Mouse (Mus musculus): ENCODE results near the gene Cyb561d1. TPM values are rescaled to one million over a fixed set of nuclear protein-coding genes. Genes with fewer than 3 reads are reported as not detected.
A peak's percentile ranks its signal among the peaks of the same experiment; 100 is the strongest.

Gene Cyb561d1
- polyA plus RNA-seq, 1 experiment from 2014 or later, result 2.3 TPM

DNA sequence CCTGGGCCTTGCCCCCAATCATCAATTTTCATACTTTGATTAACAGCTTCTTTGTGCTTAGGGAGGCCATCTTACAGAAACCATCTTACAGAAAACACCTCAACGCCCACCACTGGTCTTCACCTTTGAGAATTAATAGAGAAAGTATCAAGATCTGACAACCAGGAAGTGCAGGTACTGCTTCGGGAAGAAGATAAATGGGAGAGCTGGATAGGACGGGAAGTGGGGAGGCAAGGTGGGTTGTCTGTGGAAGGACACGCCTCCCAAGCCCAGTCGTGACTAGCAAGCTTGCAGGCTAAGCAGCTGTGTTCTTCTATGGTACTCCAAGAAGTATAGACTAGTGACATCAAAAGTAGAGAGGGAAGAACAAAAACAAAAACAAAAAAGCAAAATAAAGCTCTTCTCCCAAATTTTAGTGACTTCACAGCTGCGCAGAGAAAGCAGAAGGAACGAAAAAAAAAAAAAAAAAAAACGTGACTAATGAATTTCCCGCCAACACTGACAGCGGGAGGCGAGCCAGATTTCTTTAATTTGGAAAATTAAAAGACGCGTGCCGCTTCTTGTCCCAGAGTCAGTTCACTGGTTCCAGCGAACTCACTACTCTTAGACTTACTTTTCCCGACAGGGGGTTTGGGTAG lies 15.4 kb downstream of the Cyb561d1 start:
- no peaks in the 10 kb centered on the region for H3K9me3 ChIP-seq (ENCODE audit: control insufficient read depth, low read length)
- no peaks in the 10 kb centered on the region for H3K36me3 ChIP-seq (ENCODE audit: control insufficient read depth, insufficient read depth, low read length)
- H3K4me2 ChIP-seq, result peak overlapping the region; percentile 94
- DNase-seq (ENCODE audit: low spot score) (no peak), ATAC-seq (replicated peaks; ENCODE audit: low FRiP score) (no peak)
- peak overlapping the region; percentile 55; the same call in 1 of the 2 replicates for H3K9ac ChIP-seq (ENCODE audit: low read depth, low read length)
- 3% methylated on average over 16 of the region's 16 CpGs for WGBS
- H3K4me1 ChIP-seq (replicated peaks; ENCODE audit: control insufficient read depth, insufficient read depth, low read length), result no peaks in the 10 kb centered on the region
- H3K27me3 ChIP-seq (replicated peaks; ENCODE audit: control insufficient read depth, insufficient read depth, low read length), result peaks cover 21% of the 10 kb centered on the region
- peak overlapping the region; percentile 68 for H3K4me3 ChIP-seq (ENCODE audit: low read depth, low read length)
- no peak overlapping the region for H3K27ac ChIP-seq (ENCODE audit: low read depth, low read length)

DNA sequence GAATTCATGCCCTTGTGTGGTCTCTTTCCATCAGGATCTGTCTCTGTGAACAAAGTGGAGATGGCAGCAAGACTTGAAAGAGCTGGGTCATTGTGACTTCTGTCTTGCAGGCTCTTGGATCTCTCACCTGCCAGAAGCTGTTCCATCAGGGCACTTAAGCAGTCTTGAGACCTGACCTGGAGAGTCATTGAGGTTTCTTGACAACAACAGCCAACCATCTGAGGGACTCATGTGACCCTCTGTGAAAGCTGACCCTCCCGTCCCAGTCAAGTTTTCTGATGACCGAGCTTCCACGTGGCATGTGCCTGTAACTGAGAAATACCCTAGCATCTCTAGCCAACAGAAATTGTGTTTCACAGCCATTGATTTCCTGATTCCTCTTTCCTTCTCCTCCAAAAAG lies 16.3 kb downstream of the Cyb561d1 start:
- H3K4me3 ChIP-seq (ENCODE audit: low read depth, low read length), result no peak overlapping the region
- DNase-seq (ENCODE audit: low spot score) (no peak), ATAC-seq (replicated peaks; ENCODE audit: low FRiP score) (no peak)
- 68% methylated on average over 3 of the region's 3 CpGs for WGBS
- H3K4me2 ChIP-seq, result no peak overlapping the region
- H3K27me3 ChIP-seq (replicated peaks; ENCODE audit: control insufficient read depth, insufficient read depth, low read length), result peaks cover 21% of the 10 kb centered on the region
- no peaks in the 10 kb centered on the region for H3K4me1 ChIP-seq (replicated peaks; ENCODE audit: control insufficient read depth, insufficient read depth, low read length)
- no peaks in the 10 kb centered on the region for H3K9me3 ChIP-seq (ENCODE audit: control insufficient read depth, low read length)
- H3K36me3 ChIP-seq (ENCODE audit: control insufficient read depth, insufficient read depth, low read length), result no peaks in the 10 kb centered on the region
- H3K27ac ChIP-seq (ENCODE audit: low read depth, low read length), result no peak overlapping the region
- no peak overlapping the region for H3K9ac ChIP-seq (ENCODE audit: low read depth, low read length)

DNA sequence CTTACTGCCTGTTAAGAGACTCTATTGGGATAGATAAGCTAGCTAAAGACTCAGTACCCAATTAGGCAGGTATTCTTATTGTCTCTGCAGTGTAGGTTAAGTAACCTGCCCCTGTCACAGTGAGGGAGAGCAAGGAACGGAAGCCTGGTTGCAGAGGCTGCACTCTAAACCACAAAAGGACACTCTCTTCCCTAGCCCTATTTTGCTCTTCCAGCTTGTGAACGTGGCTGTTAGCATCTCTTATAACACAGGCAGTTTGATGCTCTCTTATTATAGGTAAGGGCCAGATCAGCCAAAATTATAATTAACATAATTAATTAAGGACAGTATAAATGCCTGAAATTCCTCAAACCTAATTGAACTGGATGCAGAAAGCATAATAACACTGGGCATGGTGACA lies 20.5 kb downstream of the Cyb561d1 start:
- Histone ChIP-seq H3K9ac (ENCODE audit: low read depth, low read length) (no peak overlapping the region), H3K4me3 (ENCODE audit: low read depth, low read length) (no peak overlapping the region), H3K9me3 (ENCODE audit: control insufficient read depth, low read length) (no peaks in the 10 kb centered on the region), H3K4me2 (no peak overlapping the region), H3K4me1 (replicated peaks; ENCODE audit: control insufficient read depth, insufficient read depth, low read length) (no peaks in the 10 kb centered on the region), H3K27me3 (replicated peaks; ENCODE audit: control insufficient read depth, insufficient read depth, low read length) (peaks cover 6% of the 10 kb centered on the region; the same call in 1 of the 2 replicates), H3K36me3 (ENCODE audit: control insufficient read depth, insufficient read depth, low read length) (no peaks in the 10 kb centered on the region), H3K27ac (ENCODE audit: low read depth, low read length) (no peak overlapping the region)
- 35% methylated on average over 2 of the region's 2 CpGs for WGBS
- DNase-seq (ENCODE audit: low spot score) (no peak), ATAC-seq (replicated peaks; ENCODE audit: low FRiP score) (no peak)

DNA sequence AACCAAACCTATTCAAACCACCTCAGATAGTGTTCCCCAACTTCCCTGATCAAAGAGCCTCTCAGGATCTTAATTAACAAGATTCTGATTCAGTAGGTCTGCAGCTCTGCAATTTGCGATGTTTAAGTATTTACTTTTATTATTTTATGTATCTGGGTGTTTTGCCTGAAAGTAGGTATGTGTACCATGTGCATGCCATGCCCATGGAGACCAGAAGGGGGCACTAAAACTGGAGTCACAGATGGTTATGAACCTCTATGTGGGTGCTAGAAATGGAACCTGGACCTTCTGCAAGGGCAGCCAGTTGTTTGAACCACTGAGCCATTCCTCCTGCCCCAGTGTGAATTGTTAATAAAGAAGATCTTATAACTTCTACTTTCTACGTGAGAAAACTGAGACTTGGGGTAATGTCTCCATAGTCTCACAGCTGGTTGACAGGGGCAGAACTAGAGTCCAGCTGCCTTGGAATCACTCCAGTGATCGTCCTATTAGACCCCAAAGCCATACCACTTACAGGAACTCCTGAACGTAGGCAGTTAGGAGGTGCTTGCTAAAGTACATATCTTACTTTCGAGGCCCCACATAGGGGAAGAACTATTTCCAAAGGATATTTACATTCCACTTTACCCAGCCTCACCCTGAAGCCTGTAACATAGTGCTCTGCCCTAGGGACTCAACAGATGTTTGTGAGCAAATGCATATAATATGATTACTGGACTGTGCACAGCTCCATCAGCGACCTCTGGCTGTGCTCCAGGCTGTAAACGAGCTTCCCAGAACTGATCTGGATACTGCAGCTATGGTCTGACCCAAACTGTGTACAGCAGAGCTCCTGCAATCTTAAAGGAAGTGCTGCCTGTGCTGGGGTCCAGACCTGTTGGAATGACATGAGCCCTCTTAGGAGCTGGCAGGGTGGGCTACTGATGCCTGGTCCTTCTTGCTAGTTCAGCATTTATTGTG lies 22.0 kb downstream of the Cyb561d1 start:
- H3K4me1 ChIP-seq (replicated peaks; ENCODE audit: control insufficient read depth, insufficient read depth, low read length), result no peaks in the 10 kb centered on the region
- no peak overlapping the region for H3K4me3 ChIP-seq (ENCODE audit: low read depth, low read length)
- no peaks in the 10 kb centered on the region for H3K9me3 ChIP-seq (ENCODE audit: control insufficient read depth, low read length)
- 78% methylated on average over 7 of the region's 7 CpGs for WGBS
- no peak overlapping the region for H3K4me2 ChIP-seq
- no peak overlapping the region for H3K9ac ChIP-seq (ENCODE audit: low read depth, low read length)
- no peak for ATAC-seq (replicated peaks; ENCODE audit: low FRiP score)
- no peak for DNase-seq (ENCODE audit: low spot score)
- H3K27ac ChIP-seq (ENCODE audit: low read depth, low read length), result no peak overlapping the region
- H3K27me3 ChIP-seq (replicated peaks; ENCODE audit: control insufficient read depth, insufficient read depth, low read length), result peaks cover 7% of the 10 kb centered on the region; the same call in 1 of the 2 replicates
- H3K36me3 ChIP-seq (ENCODE audit: control insufficient read depth, insufficient read depth, low read length), result no peaks in the 10 kb centered on the region

DNA sequence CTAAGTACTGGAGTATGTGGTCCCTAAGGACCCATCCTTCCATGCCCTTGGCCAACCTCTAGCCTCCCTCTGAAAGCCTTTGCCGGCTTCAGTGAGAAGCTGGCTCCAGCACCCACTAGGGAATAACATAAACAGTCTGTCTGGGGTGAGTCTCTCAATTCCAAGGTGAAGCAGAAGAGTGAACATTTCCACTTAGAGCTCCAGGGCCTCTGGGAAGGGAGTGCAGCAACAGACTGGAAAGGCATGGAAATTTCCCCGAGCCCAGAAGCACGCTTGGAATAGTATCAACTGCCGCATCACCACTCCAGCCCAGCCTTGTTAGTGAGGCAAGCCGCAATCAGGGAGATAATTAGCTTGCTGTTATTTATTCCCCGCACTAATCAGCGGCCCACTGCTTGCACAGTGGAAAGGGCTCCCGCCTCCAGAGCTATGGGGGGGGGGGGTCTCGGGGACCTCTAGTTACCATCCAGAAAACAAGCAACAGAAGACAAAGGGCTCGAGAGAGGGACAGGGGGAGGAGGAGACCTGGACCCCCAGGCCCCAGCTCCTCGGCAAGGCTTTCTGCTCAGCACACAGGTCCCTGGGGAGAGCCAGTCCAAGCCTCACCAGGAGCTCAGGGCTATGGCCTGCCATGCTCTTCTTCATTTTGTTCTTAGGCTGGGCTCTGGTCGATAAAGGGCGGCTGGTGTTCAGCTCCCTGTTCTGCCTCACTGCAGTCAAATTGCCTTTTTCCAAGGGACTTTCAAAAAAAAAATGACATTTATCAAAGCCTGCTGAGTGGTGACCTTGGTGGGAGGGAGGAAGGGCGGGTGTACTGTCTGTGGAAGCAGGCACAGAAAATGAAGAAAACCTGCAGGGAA lies 26.1 kb downstream of the Cyb561d1 start:
- no peak overlapping the region for H3K27ac ChIP-seq (ENCODE audit: low read depth, low read length)
- H3K36me3 ChIP-seq (ENCODE audit: control insufficient read depth, insufficient read depth, low read length), result no peaks in the 10 kb centered on the region
- no peaks in the 10 kb centered on the region for H3K9me3 ChIP-seq (ENCODE audit: control insufficient read depth, low read length)
- H3K9ac ChIP-seq (ENCODE audit: low read depth, low read length), result no peak overlapping the region
- WGBS, result 49% methylated on average over 14 of the region's 14 CpGs
- DNase-seq (ENCODE audit: low spot score) (no peak), ATAC-seq (replicated peaks; ENCODE audit: low FRiP score) (no peak; the same call in 1 of the 2 replicates)
- peaks cover 7% of the 10 kb centered on the region; the same call in 1 of the 2 replicates for H3K27me3 ChIP-seq (replicated peaks; ENCODE audit: control insufficient read depth, insufficient read depth, low read length)
- no peak overlapping the region for H3K4me2 ChIP-seq
- H3K4me3 ChIP-seq (ENCODE audit: low read depth, low read length), result no peak overlapping the region
- H3K4me1 ChIP-seq (replicated peaks; ENCODE audit: control insufficient read depth, insufficient read depth, low read length), result no peaks in the 10 kb centered on the region

DNA sequence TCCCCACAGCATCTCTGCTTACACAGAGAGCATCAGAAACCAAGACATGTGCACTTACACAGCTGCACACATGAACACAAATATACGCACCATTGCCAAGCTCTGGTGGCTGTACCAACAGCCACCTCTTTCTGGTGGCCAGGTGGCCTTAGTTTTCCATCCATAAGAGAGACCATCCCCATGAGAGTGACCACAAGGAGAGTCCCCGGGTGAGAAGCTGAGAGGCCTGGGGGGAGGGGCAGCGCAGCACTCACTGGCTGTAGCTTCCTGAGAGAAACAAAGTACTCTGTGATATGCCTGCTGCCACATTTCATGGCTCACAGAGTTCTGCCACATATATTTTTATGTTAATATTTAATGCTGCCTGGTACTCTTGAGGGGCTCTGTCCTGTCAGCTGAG lies 31.8 kb downstream of the Cyb561d1 start:
- Histone ChIP-seq H3K4me2 (no peak overlapping the region), H3K36me3 (ENCODE audit: control insufficient read depth, insufficient read depth, low read length) (no peaks in the 10 kb centered on the region), H3K4me3 (ENCODE audit: low read depth, low read length) (no peak overlapping the region), H3K27ac (ENCODE audit: low read depth, low read length) (no peak overlapping the region), H3K9me3 (ENCODE audit: control insufficient read depth, low read length) (no peaks in the 10 kb centered on the region), H3K9ac (ENCODE audit: low read depth, low read length) (no peak overlapping the region), H3K4me1 (replicated peaks; ENCODE audit: control insufficient read depth, insufficient read depth, low read length) (no peaks in the 10 kb centered on the region), H3K27me3 (replicated peaks; ENCODE audit: control insufficient read depth, insufficient read depth, low read length) (no peaks in the 10 kb centered on the region)
- DNase-seq (ENCODE audit: low spot score) (no peak), ATAC-seq (replicated peaks; ENCODE audit: low FRiP score) (no peak)
- 39% methylated on average over 3 of the region's 3 CpGs for WGBS

DNA sequence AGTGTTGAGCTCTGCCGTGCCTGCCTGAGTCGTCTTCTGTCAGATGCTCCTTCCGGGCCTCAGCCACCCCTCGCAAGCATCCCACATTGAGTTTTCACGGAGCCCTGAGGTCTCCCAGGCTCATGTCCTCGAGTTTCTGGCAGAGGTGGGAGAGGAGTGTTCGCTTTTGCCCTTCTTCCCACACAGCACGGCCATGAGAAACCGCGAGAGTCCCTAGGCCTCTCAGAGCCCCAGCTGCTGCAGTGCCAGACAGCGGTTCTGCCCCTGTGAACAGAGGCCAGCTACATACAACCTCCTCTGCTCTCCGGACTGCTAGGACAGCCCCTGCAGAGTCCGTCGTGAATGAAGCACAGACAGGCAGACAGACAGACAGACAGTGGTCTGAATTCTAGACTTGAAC lies 33.5 kb downstream of the Cyb561d1 start:
- 55% methylated on average over 14 of the region's 14 CpGs for WGBS
- ATAC-seq (replicated peaks; ENCODE audit: low FRiP score), result no peak
- no peak overlapping the region for H3K9ac ChIP-seq (ENCODE audit: low read depth, low read length)
- no peak overlapping the region for H3K4me2 ChIP-seq
- H3K36me3 ChIP-seq (ENCODE audit: control insufficient read depth, insufficient read depth, low read length), result no peaks in the 10 kb centered on the region
- no peak overlapping the region for H3K27ac ChIP-seq (ENCODE audit: low read depth, low read length)
- H3K4me3 ChIP-seq (ENCODE audit: low read depth, low read length), result no peak overlapping the region
- no peak for DNase-seq (ENCODE audit: low spot score)
- no peaks in the 10 kb centered on the region for H3K9me3 ChIP-seq (ENCODE audit: control insufficient read depth, low read length)
- H3K27me3 ChIP-seq (replicated peaks; ENCODE audit: control insufficient read depth, insufficient read depth, low read length), result no peaks in the 10 kb centered on the region
- no peaks in the 10 kb centered on the region for H3K4me1 ChIP-seq (replicated peaks; ENCODE audit: control insufficient read depth, insufficient read depth, low read length)

DNA sequence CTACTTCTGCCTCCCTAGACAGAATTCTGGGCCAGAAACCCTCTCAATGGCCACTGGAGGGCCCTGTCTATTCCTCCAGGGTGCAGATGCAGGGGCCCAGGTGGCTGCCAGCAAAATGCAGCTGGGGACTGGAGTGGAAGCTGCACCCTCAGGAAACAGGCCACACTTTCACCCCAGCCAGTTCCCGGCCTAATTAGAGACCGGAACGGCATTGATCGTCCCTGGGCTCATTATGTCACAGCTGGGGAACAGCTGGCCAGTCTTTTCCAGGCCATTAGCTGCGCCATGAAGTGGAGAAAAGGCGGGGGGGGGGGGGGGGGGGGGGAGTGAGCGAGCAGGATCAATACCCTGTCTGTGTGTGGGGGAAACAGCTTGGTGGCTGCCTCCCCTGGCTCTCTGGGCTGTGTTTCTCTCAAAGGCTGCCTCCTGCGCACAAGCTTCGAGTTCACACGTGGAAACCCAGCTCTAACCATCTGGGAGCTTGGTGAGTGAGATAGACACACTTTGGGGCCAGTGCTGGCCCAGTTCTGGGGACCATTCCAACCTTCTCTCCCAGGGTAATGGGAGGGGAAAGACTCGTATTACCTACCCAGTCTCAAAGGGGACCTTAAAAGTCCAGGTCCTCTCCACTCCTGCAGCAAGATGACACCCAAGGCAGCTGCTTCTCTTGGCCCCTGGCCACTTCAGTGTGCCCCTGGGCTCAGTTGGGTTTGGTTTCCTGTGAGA lies 34.4 kb downstream of the Cyb561d1 start:
- Histone ChIP-seq H3K27ac (ENCODE audit: low read depth, low read length) (no peak overlapping the region), H3K9me3 (ENCODE audit: control insufficient read depth, low read length) (no peaks in the 10 kb centered on the region), H3K4me2 (no peak overlapping the region), H3K27me3 (replicated peaks; ENCODE audit: control insufficient read depth, insufficient read depth, low read length) (no peaks in the 10 kb centered on the region), H3K9ac (ENCODE audit: low read depth, low read length) (no peak overlapping the region), H3K36me3 (ENCODE audit: control insufficient read depth, insufficient read depth, low read length) (no peaks in the 10 kb centered on the region), H3K4me1 (replicated peaks; ENCODE audit: control insufficient read depth, insufficient read depth, low read length) (no peaks in the 10 kb centered on the region), H3K4me3 (ENCODE audit: low read depth, low read length) (no peak overlapping the region)
- 35% methylated on average over 10 of the region's 11 CpGs for WGBS
- no peak for DNase-seq (ENCODE audit: low spot score)
- 0 out of 2 replicates have a peak, but pooled peaks have one; percentile 15 for ATAC-seq (replicated peaks; ENCODE audit: low FRiP score)

Measured in liver, embryonic 11.5 days (tissue).